Mouse (Mus musculus) forebrain, embryonic 16.5 days (tissue): Measurements from ENCODE around the gene Trim47. TPM values are rescaled to one million over a fixed set of nuclear protein-coding genes. Genes with fewer than 3 reads are reported as not detected.

Experiments
- ATAC-seq: fragments of 200-750 bp; cut with Nextera tagmentation; 2 replicates; pipeline ENCODE4 v1.8.0; 2017; ENCODE audit warnings: mild to moderate bottlenecking, moderate library complexity
- H3K27ac ChIP-seq: fragments of 300-500 bp; sonication (generic); 2 replicates; pipeline ENCODE4 v1.5.1; 2014; ENCODE audit warnings: low read length, control low read depth
- H3K27me3 ChIP-seq: fragments of 300-500 bp; sonication (generic); replicated peaks from 2 replicates; pipeline ENCODE4 v1.6.1; 2014; ENCODE audit warnings: low read length; ENCODE audit not compliant: control insufficient read depth, insufficient read depth
- H3K36me3 ChIP-seq: fragments of 300-500 bp; sonication (generic); 2 replicates; pipeline ENCODE4 v1.6.1; 2014; ENCODE audit not compliant: control insufficient read depth, insufficient read depth
- H3K4me1 ChIP-seq: fragments of 300-500 bp; sonication (generic); replicated peaks from 2 replicates; pipeline ENCODE4 v1.6.1; 2014; ENCODE audit warnings: low read length; ENCODE audit not compliant: control insufficient read depth, insufficient read depth
- H3K4me2 ChIP-seq: fragments of 300-500 bp; sonication (generic); 2 replicates; pipeline ENCODE4 v1.6.1; 2014; ENCODE audit warnings: mild to moderate bottlenecking, low read length, control low read depth
- H3K4me3 ChIP-seq: fragments of 300-500 bp; sonication (generic); replicated peaks from 2 replicates; pipeline ENCODE4 v1.5.1; 2014; ENCODE audit warnings: mild to moderate bottlenecking, low read length, control low read depth
- H3K9ac ChIP-seq: fragments of 300-500 bp; sonication (generic); replicated peaks from 2 replicates; pipeline ENCODE4 v1.6.1; 2014; ENCODE audit warnings: low read depth, low read length, control low read depth
- H3K9me3 ChIP-seq: fragments of 300-500 bp; sonication (generic); 2 replicates; pipeline ENCODE4 v1.6.1; 2016; ENCODE audit warnings: low read length; ENCODE audit not compliant: control insufficient read depth
- WGBS: fragments of 180-500 bp; shearing (Covaris S2); extraction: QIAGEN DNeasy Blood & Tissue Kit; methylation state at CpG from one replicate; pipeline ENCODE4 v1.1.7; 2014; 5-methylcytosine and 5-hydroxymethylcytosine counted together
- polyA plus RNA-seq: library from polyadenylated mRNA; unstranded; fragments of >200 nt; fragmentation: Nextera tagmentation; extraction: Ambion mirVana; gene quantifications from 2 replicates; pipeline ENCODE4 v1.2.1, GENCODE M21; 2015

Gene Trim47
- polyA plus RNA-seq, 1 experiment from 2014 or later: 6.6 TPM

DNA sequence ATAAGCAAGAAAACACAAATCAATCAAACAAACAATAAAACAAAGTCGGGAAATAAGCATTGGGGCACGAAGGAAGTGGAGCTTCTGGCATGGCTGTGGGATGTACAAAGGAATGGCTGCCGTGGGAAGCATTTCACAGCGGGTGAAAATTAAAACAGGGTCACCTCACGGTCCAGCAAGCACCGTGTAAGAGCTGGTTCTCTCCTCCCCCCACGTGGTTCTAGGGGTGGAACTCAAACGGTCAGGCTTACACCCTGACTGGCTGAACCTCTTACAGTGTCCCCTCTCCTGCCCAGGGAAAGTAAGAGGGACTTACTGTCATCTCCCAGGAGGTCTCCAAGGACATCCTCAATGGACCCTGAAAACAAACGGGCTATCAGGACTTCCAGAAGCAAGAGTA is 36.0 kb upstream of the Trim47 start:
- Histone ChIP-seq H3K4me3 (no peak overlapping the region), H3K36me3 (peaks cover 10% of the 10 kb centered on the region), H3K27me3 (no peaks in the 10 kb centered on the region), H3K27ac (no peak overlapping the region), H3K4me1 (peaks cover 19% of the 10 kb centered on the region), H3K4me2 (no peak overlapping the region), H3K9ac (no peak overlapping the region), H3K9me3 (no peaks in the 10 kb centered on the region)
- WGBS: 34% methylated on average over 9 of the region's 9 CpGs
- ATAC-seq: no peak

DNA sequence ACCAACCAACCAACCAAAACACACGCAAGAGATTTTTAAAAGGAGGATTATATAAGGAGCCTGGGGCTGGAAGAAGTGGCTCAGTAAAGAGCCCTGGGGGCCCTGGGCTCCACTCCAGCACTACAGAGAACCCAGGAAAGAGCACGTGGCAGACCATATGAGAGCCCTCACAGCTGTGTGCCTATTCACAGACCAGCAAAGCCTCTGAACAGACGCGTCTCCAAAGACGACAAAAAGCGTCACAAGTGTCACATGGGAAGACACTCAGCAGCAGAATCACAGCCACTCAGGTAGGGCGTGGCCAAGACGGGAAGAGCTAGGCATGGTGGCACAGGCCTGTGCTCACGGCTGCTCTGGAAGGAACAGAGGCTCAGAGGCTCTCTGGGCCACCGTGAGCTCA is 35.1 kb upstream of the Trim47 start:
- no peaks in the 10 kb centered on the region for H3K9me3 ChIP-seq
- H3K27me3 ChIP-seq: no peaks in the 10 kb centered on the region
- H3K9ac ChIP-seq: no peak overlapping the region
- no peak overlapping the region for H3K27ac ChIP-seq
- H3K4me3 ChIP-seq: no peak overlapping the region
- peaks cover 17% of the 10 kb centered on the region for H3K4me1 ChIP-seq
- ATAC-seq: peak; percentile 50; the same call in 1 of the 2 replicates
- 63% methylated on average over 10 of the region's 10 CpGs for WGBS
- H3K4me2 ChIP-seq: no peak overlapping the region
- peaks cover 11% of the 10 kb centered on the region for H3K36me3 ChIP-seq

DNA sequence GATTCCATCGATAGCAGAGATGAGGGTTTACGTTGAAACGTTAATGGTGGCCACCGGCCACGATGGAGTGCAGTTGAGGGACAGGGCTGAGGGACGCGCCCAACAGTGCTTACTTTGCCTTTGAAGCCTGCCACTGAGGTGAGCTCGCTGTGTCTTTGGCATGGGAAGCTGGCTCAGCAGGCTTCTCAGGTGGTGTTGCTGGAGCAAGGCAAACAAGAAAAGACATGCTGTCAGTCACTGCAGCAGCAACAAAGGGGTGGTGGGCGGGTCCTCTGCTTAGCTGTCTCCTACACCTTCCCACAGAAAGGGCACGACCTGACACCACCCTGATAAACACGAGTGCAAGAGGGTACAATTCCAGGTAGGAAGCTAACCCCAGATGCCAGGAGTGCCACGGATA is 34.3 kb upstream of the Trim47 start:
- peaks cover 16% of the 10 kb centered on the region for H3K36me3 ChIP-seq
- no peak overlapping the region for H3K4me3 ChIP-seq
- peaks cover 9% of the 10 kb centered on the region for H3K4me1 ChIP-seq
- H3K4me2 ChIP-seq: no peak overlapping the region
- H3K27me3 ChIP-seq: no peaks in the 10 kb centered on the region
- H3K9me3 ChIP-seq: no peaks in the 10 kb centered on the region
- H3K9ac ChIP-seq: no peak overlapping the region
- ATAC-seq: no peak
- no peak overlapping the region for H3K27ac ChIP-seq
- 73% methylated on average over 12 of the region's 12 CpGs for WGBS

DNA sequence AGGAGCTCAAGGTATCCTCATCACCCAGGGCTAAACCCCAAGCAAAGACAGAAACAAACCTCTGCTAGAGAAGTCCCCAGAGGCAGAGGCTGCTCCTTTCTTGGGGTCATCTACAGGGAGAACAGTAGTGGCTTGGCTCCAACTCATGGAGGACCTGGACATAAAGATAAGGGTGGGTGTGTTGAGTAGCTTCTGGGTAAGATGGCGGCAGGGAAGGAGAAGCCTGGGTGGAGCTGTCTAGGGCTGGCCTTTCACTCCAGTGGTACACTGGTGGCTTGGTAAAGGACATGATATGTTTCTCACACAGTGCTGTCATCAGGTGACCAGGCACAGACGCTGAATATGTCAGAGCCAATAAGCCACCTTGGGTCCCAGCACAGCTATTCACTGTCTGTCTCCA is 23.9 kb upstream of the Trim47 start:
- no peak overlapping the region for H3K4me3 ChIP-seq
- no peak overlapping the region for H3K27ac ChIP-seq
- H3K9me3 ChIP-seq: no peaks in the 10 kb centered on the region
- no peak overlapping the region for H3K9ac ChIP-seq
- no peak overlapping the region for H3K4me2 ChIP-seq
- ATAC-seq: no peak
- H3K4me1 ChIP-seq: no peaks in the 10 kb centered on the region
- peaks cover 49% of the 10 kb centered on the region for H3K36me3 ChIP-seq
- H3K27me3 ChIP-seq: no peaks in the 10 kb centered on the region
- 98% methylated on average over 2 of the region's 2 CpGs for WGBS

DNA sequence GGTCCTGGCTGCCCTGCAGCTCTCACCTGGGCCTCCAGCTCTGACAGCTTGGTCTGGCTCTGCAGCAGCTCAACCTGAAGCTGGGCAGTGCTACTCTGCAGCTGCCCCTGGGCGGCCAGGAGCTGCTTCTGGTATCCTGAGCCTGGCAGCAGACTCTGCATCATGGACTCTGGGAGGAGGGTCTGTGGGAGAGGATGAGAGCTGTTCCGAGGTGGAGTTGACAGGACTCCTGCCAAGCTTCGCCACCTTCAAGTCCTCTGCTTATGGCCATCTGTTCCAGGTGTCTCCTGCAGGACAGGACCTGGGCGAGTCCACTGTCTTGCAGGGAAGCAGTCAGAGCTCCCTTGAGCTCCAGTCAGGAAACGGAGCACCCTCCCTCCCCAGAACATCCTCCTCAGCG is 22.3 kb upstream of the Trim47 start:
- WGBS: 87% methylated on average over 6 of the region's 6 CpGs
- Histone ChIP-seq H3K36me3 (peaks cover 55% of the 10 kb centered on the region), H3K4me2 (no peak overlapping the region), H3K9me3 (no peaks in the 10 kb centered on the region), H3K27ac (no peak overlapping the region), H3K4me1 (no peaks in the 10 kb centered on the region), H3K27me3 (no peaks in the 10 kb centered on the region), H3K4me3 (no peak overlapping the region), H3K9ac (no peak overlapping the region)
- ATAC-seq: no peak

DNA sequence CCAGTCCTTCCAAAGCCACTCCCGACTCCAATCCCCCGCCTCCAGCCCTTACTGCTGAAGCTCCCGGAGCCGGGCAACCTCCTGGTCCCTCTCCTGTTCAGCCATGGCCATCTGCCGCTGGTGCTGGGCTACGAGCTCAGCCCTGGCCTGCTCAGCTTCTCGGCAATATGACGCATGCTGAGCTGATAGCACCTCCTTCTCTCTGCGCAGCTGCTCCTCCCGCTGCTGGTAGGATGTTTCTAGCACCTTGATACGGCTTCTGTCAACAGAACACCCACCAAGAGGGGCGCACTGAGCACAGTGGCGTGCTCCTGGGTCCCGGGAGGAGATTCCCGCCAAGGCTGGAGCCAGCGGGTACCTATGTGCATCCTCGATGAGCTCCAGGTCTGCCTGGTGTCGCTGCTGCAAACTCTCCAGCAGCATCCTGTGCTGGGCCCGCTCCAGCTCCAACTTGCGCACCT is 21.8 kb upstream of the Trim47 start:
- Histone ChIP-seq H3K27me3 (no peaks in the 10 kb centered on the region), H3K9me3 (no peaks in the 10 kb centered on the region), H3K9ac (no peak overlapping the region), H3K4me2 (no peak overlapping the region), H3K4me1 (no peaks in the 10 kb centered on the region), H3K4me3 (no peak overlapping the region), H3K36me3 (peaks cover 51% of the 10 kb centered on the region), H3K27ac (no peak overlapping the region)
- WGBS: 72% methylated on average over 20 of the region's 20 CpGs
- no peak for ATAC-seq

DNA sequence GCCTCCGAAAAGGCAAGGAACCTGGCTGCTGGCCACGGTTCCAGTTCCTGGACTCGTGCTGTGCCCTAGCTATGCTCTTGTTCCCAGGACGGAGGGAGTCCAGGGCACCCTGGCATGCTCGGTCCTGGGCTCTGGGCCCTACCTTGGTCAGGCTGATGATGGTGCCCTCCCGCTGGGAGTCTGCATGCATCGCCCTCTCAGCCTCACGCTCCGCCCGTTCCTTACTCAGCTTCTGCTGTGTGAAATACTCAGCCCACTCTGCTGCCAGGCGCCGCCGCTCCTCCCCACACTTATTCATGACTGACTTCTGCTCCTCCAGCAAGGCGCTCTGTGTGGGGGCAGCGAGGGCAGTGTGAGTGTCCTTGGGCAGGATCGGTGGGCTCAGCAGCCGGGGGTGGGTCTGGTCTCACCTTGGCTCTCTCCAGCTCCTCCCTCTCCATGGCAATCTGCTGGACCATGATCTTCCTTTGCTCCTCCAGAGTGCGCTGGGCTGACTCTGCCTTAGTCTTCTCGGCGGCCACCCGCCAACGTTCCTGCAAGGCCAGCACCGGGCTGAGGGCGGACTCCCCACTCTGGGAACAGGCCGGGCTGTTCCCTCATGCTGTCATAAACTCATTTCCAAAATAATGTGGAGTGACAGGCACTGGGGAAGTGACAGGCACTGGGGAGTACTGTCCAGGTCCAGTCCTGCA is 19.4 kb upstream of the Trim47 start:
- 75% methylated on average over 25 of the region's 25 CpGs for WGBS
- Histone ChIP-seq H3K4me1 (no peaks in the 10 kb centered on the region), H3K36me3 (peaks cover 42% of the 10 kb centered on the region), H3K27ac (no peak overlapping the region), H3K4me2 (no peak overlapping the region), H3K4me3 (no peak overlapping the region), H3K9ac (0 out of 2 replicates have a peak overlapping the region, but pooled peaks have one; percentile 3), H3K27me3 (no peaks in the 10 kb centered on the region), H3K9me3 (no peaks in the 10 kb centered on the region)
- peak; percentile 63; the same call in 1 of the 2 replicates for ATAC-seq

DNA sequence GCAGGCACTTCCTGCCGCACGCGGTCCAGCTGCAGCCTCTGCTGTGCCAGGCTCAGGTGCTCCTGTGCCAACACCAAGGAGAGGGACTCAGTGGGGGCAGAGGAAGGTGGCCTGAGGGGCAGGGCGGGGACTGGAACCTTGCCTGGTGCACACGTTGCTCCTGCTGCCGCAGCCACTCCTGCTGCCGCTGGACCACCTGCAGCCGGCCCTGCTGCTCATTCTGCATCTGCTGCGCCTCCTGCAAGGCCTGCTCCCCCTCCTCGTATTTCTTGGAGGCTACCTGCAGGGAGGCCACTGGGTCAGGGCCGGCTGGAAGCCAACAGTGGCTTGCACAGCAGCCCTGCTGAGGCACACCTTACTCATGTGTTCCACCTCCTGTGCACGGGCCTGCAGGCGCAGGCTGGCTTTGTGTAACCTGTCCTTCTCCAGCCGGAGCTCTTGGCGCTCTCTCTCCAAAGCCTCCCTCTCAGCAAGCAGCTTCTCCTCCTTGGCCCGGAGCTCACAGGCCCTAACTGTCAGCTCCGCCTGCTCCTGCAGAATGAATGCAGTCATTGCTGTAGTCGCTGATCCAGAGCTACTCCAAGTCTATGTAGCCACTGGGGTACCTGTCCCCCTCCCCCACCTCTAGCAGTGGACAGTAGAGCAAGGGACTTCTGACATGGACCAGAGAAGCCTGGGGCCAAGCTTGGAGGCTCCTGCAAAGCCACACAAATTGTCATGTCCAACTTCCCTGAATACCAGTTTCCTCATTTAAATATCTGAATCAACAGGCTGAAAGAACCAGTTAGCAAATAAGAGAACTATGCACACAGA is 18.7 kb upstream of the Trim47 start:
- H3K9ac ChIP-seq: 0 out of 2 replicates have a peak overlapping the region, but pooled peaks have one; percentile 3
- no peaks in the 10 kb centered on the region for H3K4me1 ChIP-seq
- H3K9me3 ChIP-seq: no peaks in the 10 kb centered on the region
- H3K4me3 ChIP-seq: no peak overlapping the region
- H3K27me3 ChIP-seq: no peaks in the 10 kb centered on the region
- H3K36me3 ChIP-seq: peaks cover 34% of the 10 kb centered on the region
- WGBS: 51% methylated on average over 17 of the region's 18 CpGs
- no peak overlapping the region for H3K4me2 ChIP-seq
- H3K27ac ChIP-seq: peak overlapping the region; percentile 53
- peak; percentile 18; the same call in 1 of the 2 replicates for ATAC-seq

DNA sequence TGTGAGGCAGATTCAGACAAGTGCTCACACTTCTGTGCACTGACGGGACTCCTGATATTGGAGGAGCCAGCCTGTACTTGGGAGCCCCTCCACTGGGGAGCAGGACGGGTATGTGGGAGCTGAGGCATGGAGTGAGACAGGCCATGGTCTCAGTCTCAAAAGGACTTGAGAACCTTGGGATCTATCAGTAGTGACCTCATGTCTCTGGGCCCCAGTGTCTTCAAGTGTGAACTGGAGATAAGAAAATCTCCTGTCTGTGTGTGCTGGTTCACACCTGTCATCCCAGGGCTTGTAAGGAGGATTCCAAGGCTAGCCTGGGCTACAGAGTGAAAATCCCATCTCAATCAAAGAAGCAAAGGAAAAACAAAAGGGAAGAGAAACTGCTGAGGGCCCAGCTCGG is 16.5 kb upstream of the Trim47 start:
- Histone ChIP-seq H3K27me3 (no peaks in the 10 kb centered on the region), H3K4me2 (no peak overlapping the region), H3K4me1 (no peaks in the 10 kb centered on the region), H3K4me3 (no peak overlapping the region), H3K27ac (no peak overlapping the region), H3K36me3 (peaks cover 27% of the 10 kb centered on the region), H3K9me3 (no peaks in the 10 kb centered on the region), H3K9ac (no peak overlapping the region)
- WGBS: 89% methylated on average over 3 of the region's 3 CpGs
- ATAC-seq: no peak
